Mouse (Mus musculus) CD8-positive naive resting alpha-beta T cell, adult 57 days (primary cell): ENCODE data around the gene Bglap3. TPM values are rescaled to one million over a fixed set of nuclear protein-coding genes. Genes with fewer than 3 reads are reported as not detected.

Experiments used
- total RNA-seq: library from RNA; stranded (reverse); gene quantifications from one replicate; pipeline ENCODE4 v1.2.4, GENCODE M21; 2023

Gene Bglap3
- total RNA-seq = not detected

GRCm38 (mm10) chr3:88372643-88373042, at the start of gene Bglap3:
Bglap3 (minus strand) TSS chr3:88372743.

GRCm38 (mm10) chr3:88409741-88410644, 37.5 kb upstream of the Bglap3 start, which contains the start of gene Pmf1:
Pmf1 (minus strand) TSS chr3:88410331.

GRCm38 (mm10) chr3:88384364-88384763, 11.8 kb upstream of the Bglap3 start, which contains the start of gene Bglap:
Bglap (minus strand) TSS chr3:88384464.

GRCm38 (mm10) chr3:88378599-88378998, 6.1 kb upstream of the Bglap3 start, which contains the start of gene Bglap2:
Bglap2 (minus strand) TSS chr3:88378699.

GRCm38 (mm10) chr3:88364337-88364736, 8.2 kb downstream of the Bglap3 start, which contains the start of gene Paqr6:
Paqr6 (plus strand) TSS chr3:88364584.

GRCm38 (mm10) chr3:88336058-88337013, 36.2 kb downstream of the Bglap3 start, which contains the start of the genes Tmem79 and Smg5:
Tmem79 (minus strand) TSS chr3:88336148.
Smg5 (plus strand) TSS chr3:88336260.

GRCm38 (mm10) chr3:88324951-88325405, 47.6 kb downstream of the Bglap3 start, which contains the start of gene Glmp:
Glmp (plus strand) TSS chr3:88325023.

Other genes starting within 250 kb of the Bglap3 start
- gene Mef2d, start 230.4 kb downstream of the Bglap3 start, total RNA-seq = 328 TPM
- not detected for gene Rhbg, start 118.0 kb downstream of the Bglap3 start, total RNA-seq
- gene Gm38392, start 85.5 kb downstream of the Bglap3 start, total RNA-seq = not detected
- 6.6 TPM for gene Tsacc, start 75.7 kb downstream of the Bglap3 start, total RNA-seq
- 189 TPM for gene Cct3, start 75.6 kb downstream of the Bglap3 start, total RNA-seq
- 91.9 TPM for gene Glmp, start 47.7 kb downstream of the Bglap3 start, total RNA-seq
- 0.28 TPM for gene Tmem79, start 36.6 kb downstream of the Bglap3 start, total RNA-seq
- gene Smg5, start 36.5 kb downstream of the Bglap3 start, total RNA-seq = 121 TPM
- gene Paqr6, start 8.2 kb downstream of the Bglap3 start, total RNA-seq = 0.46 TPM
- gene Bglap2, start 6.0 kb upstream of the Bglap3 start, total RNA-seq = not detected
- gene Bglap, start 11.7 kb upstream of the Bglap3 start, total RNA-seq = not detected
- 36.7 TPM for gene Pmf1, start 37.6 kb upstream of the Bglap3 start, total RNA-seq
- 14.5 TPM for gene Slc25a44, start 52.4 kb upstream of the Bglap3 start, total RNA-seq
- 112 TPM for gene Sema4a, start 88.4 kb upstream of the Bglap3 start, total RNA-seq
- 7.0 TPM for gene Lmna, start 137.2 kb upstream of the Bglap3 start, total RNA-seq
- 3.4 TPM for gene Mex3a, start 159.7 kb upstream of the Bglap3 start, total RNA-seq
- 1.1 TPM for gene Rab25, start 175.6 kb upstream of the Bglap3 start, total RNA-seq
- 68.6 TPM for gene Lamtor2, start 180.3 kb upstream of the Bglap3 start, total RNA-seq
- gene Ubqln4, start 181.0 kb upstream of the Bglap3 start, total RNA-seq = 47.2 TPM
- 59.0 TPM for gene Ssr2, start 203.1 kb upstream of the Bglap3 start, total RNA-seq
- 198 TPM for gene Arhgef2, start 233.2 kb upstream of the Bglap3 start, total RNA-seq